Mouse (Mus musculus) forebrain, postnatal 0 days (tissue): Measurements from ENCODE around the gene Tyk2. TPM values are rescaled to one million over a fixed set of nuclear protein-coding genes. Genes with fewer than 3 reads are reported as not detected.

Experiments used
- ATAC-seq: fragments of 200-750 bp; cut with Nextera tagmentation; 2 replicates; pipeline ENCODE4 v1.8.0; 2017; ENCODE audit warnings: mild to moderate bottlenecking, moderate library complexity
- DNase-seq: peaks from one replicate; pipeline ENCODE4 v3.0.0-alpha.2; 2015
- H3K27ac ChIP-seq: fragments of 300-500 bp; sonication (generic); 2 replicates; pipeline ENCODE4 v1.5.1; 2014; ENCODE audit warnings: low read depth, mild to moderate bottlenecking, antibody characterized with exemption, low read length, moderate library complexity, mixed read lengths
- H3K27me3 ChIP-seq: fragments of 300-500 bp; sonication (generic); 2 replicates; pipeline ENCODE4 v1.6.1; 2014; ENCODE audit warnings: mild to moderate bottlenecking, low read length, mixed read lengths; ENCODE audit not compliant: insufficient read depth
- H3K36me3 ChIP-seq: fragments of 300-500 bp; sonication (generic); 2 replicates; pipeline ENCODE4 v1.6.1; 2014; ENCODE audit warnings: mild to moderate bottlenecking, moderate library complexity; ENCODE audit not compliant: insufficient read depth
- H3K4me1 ChIP-seq: fragments of 300-500 bp; sonication (generic); 2 replicates; pipeline ENCODE4 v1.6.1; 2014; ENCODE audit warnings: antibody characterized with exemption; ENCODE audit not compliant: insufficient read depth
- H3K4me2 ChIP-seq: fragments of 300-500 bp; sonication (generic); 2 replicates; pipeline ENCODE4 v1.6.1; 2014; ENCODE audit warnings: low read depth, mild to moderate bottlenecking, moderate library complexity
- H3K4me3 ChIP-seq: fragments of 300-500 bp; sonication (generic); 2 replicates; pipeline ENCODE4 v1.5.1; 2014; ENCODE audit warnings: low read depth, low read length, mixed read lengths
- H3K9ac ChIP-seq: fragments of 300-500 bp; sonication (generic); 2 replicates; pipeline ENCODE4 v1.6.1; 2014; ENCODE audit warnings: mild to moderate bottlenecking
- H3K9me3 ChIP-seq: fragments of 300-500 bp; sonication (generic); 2 replicates; pipeline ENCODE4 v1.6.1; 2016; ENCODE audit warnings: low read length
- CTCF ChIP-seq: sonication (generic); IDR thresholded peaks from 2 replicates; pipeline ENCODE4 v1.5.1; 2016; ENCODE audit warnings: antibody characterized with exemption, control low read depth, low read depth
- WGBS: fragments of 180-500 bp; shearing (Covaris S2); extraction: QIAGEN DNeasy Blood & Tissue Kit; methylation state at CpG from one replicate; pipeline ENCODE4 v1.1.7; 2014; 5-methylcytosine and 5-hydroxymethylcytosine counted together
- polyA plus RNA-seq: library from polyadenylated mRNA; unstranded; fragments of >200 nt; fragmentation: Nextera tagmentation; extraction: Ambion mirVana; gene quantifications from 2 replicates; pipeline ENCODE4 v1.2.1, GENCODE M21; 2015
- total RNA-seq: library from RNA; depleted of rRNA; stranded (reverse); fragments of >200 nt; gene quantifications from 2 replicates; pipeline ENCODE4 v1.2.3, GENCODE M21; 2014

Gene Tyk2
- total and polyA plus RNA-seq, 2 experiments from 2014 or later, result 5.0 to 11.0 TPM

DNA sequence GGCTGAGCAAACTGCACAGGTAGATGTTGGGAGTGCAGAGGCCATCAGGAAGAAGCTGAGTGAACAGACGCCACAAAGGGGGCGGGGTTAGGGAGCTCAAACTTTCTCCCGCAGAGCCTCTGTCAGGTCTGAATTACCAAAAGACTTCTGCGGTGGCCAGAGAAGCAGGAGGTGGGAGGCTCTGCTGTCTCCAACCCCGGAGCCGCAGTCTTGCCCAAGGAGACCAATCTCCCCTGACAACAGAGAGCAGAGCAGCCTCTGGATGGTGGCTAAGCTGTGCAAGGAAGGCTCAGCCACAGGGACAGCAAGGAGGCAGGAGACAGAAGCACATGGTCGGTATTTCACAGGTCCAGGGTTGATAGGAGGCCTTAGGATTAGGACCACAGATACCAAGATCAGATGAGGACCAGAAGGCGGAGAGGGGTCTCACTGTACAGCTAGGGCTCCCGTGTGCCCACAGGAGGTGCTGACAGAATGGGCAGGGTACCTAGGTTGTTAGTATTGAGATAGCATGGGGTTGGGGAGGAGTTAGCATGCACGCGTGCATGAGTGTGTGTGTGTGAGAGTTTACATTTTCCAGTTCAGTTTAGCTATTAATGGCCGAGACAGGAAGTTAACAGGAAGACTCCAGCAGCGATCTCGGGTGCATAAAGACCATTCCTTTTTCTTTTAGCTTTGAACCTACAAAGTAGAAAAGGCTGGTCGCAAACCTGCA lies 30.4 kb downstream of the Tyk2 start:
- no peaks in the 10 kb centered on the region for H3K27me3 ChIP-seq
- no peaks in the 10 kb centered on the region for H3K4me1 ChIP-seq
- no peak overlapping the region for H3K27ac ChIP-seq
- H3K36me3 ChIP-seq, result 0 out of 2 replicates have a peak, but pooled peaks cover 3% of the 10 kb centered on the region
- no peak for DNase-seq
- H3K9me3 ChIP-seq, result no peaks in the 10 kb centered on the region
- no peak overlapping the region for H3K9ac ChIP-seq
- WGBS, result 48% methylated on average over 15 of the region's 15 CpGs
- H3K4me2 ChIP-seq, result no peak overlapping the region
- no peak for ATAC-seq
- no peak overlapping the region for H3K4me3 ChIP-seq
- TF ChIP-seq CTCF, result no peak

DNA sequence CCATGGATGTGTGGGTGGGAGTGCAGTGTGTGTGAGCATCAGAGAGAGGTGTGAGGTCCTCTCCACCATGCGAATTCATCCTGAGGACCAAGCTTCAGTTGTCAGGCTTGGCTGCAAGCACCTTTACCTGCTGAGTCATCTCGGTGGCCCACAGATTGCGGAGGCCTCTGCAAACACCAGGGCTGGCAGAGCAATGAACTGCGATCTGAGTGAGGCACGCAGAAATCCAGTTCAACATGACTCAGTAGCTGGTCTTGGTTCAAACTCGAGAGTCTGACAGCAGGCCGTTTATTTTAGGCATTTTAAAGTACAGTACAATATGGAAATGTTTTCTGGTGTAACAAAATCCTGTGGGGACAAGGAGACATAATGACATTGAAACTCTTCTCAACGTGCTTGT lies 33.2 kb downstream of the Tyk2 start:
- no peaks in the 10 kb centered on the region for H3K9me3 ChIP-seq
- WGBS, result 81% methylated on average over 8 of the region's 8 CpGs
- no peak overlapping the region for H3K4me3 ChIP-seq
- no peak for DNase-seq
- H3K9ac ChIP-seq, result no peak overlapping the region
- H3K36me3 ChIP-seq, result no peaks in the 10 kb centered on the region
- H3K27ac ChIP-seq, result no peak overlapping the region
- no peaks in the 10 kb centered on the region for H3K27me3 ChIP-seq
- no peak for ATAC-seq
- no peak overlapping the region for H3K4me2 ChIP-seq
- H3K4me1 ChIP-seq, result no peaks in the 10 kb centered on the region
- TF ChIP-seq CTCF, result no peak

DNA sequence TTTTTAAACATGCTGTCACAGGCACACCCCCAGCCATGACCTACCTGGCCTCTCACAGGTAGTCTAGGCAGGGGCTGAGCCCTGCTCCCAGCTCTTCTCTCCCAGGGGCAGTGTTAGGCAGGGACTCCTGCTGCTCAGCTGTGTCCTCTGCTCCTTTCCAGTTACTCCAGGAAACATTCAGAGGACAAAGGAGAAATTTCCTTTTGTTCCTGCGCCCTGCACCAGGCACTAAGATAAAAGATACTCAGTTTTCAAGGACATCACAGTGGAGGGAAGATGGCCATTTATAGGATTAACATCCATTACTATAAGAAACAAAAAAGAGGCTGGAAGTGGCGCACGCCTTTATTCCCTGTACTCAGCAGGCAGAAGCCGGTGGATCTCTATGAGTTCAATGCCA lies 35.1 kb downstream of the Tyk2 start:
- TF ChIP-seq CTCF, result no peak
- H3K36me3 ChIP-seq, result no peaks in the 10 kb centered on the region
- no peaks in the 10 kb centered on the region for H3K9me3 ChIP-seq
- WGBS, result 63% methylated on average over 4 of the region's 4 CpGs
- H3K9ac ChIP-seq, result no peak overlapping the region
- H3K4me3 ChIP-seq, result no peak overlapping the region
- H3K27ac ChIP-seq, result no peak overlapping the region
- no peak overlapping the region for H3K4me2 ChIP-seq
- no peaks in the 10 kb centered on the region for H3K27me3 ChIP-seq
- no peak for ATAC-seq
- DNase-seq, result no peak
- peaks cover under 1% of the 10 kb centered on the region; the same call in 1 of the 2 replicates for H3K4me1 ChIP-seq

DNA sequence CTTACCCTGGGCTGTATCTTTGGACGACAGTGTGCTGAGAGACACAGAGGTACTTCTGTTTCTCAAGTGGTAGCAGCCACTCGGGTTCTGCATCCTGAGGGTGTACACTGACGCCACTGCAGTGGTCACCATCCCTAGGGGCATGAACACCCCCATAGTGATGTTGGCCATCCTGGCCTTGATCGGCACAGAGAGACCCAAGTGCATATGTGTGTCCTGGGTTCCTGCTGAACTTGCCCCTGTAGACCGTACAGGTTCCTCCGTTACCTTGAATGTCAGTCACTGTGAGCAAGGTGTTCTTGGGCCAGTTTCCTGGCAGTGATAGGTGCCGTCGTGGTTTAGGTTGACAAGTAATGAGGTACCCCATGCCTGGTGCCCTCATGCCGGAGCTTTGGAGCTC lies 37.6 kb downstream of the Tyk2 start:
- Histone ChIP-seq H3K36me3 (peaks cover 16% of the 10 kb centered on the region), H3K4me1 (peaks cover 7% of the 10 kb centered on the region), H3K27me3 (no peaks in the 10 kb centered on the region), H3K27ac (no peak overlapping the region), H3K9me3 (no peaks in the 10 kb centered on the region), H3K4me2 (no peak overlapping the region), H3K4me3 (no peak overlapping the region), H3K9ac (no peak overlapping the region)
- no peak for TF ChIP-seq CTCF
- 98% methylated on average over 9 of the region's 9 CpGs for WGBS
- DNase-seq (no peak), ATAC-seq (no peak)

DNA sequence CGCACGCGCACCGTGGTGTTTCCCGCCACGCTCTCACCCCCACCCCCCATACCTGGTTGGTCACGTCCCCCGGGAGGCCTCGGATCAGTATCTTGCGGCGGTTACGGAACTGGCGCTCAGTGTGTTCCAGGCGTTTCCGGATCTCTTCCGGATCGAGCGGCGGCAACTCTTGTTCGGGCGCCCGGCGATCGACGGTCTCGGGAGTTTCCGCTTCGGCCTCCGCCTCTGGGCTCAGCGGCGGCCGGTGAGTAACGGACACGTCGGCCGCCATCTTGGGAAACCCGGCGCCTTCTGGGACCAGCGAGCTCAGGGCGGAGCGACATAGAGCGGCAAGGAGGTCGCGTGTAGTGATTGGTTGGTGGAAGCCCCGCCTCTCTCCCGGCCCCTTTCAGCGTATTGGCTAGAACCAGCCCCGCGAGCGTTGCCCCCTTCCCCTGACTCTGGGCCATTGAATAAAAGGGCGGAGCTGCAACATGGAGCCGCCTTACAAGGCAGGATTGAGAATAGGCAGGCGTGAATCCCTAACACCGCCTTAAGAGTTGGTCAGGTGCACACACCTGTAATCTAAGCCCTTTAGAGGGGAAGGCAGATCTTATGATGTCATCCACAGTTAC lies 39.2 kb downstream of the Tyk2 start, which contains the start of the genes Gm38431 and Raver1:
Gene Gm38431 (minus strand): TSS at position 291 of the 614 bp plus-strand sequence.
Gene Raver1 (minus strand): TSS at position 302 of the 614 bp plus-strand sequence.
- TF ChIP-seq CTCF, result no peak
- Histone ChIP-seq H3K4me3 (peak within 1 kb of the TSS; percentile 71), H3K27me3 (no peaks in the 10 kb centered on the region), H3K27ac (peak within 1 kb of the TSS; percentile 89), H3K9me3 (no peaks in the 10 kb centered on the region), H3K36me3 (peaks cover 30% of the 10 kb centered on the region), H3K4me1 (peaks cover 7% of the 10 kb centered on the region), H3K9ac (peak within 1 kb of the TSS; percentile 77), H3K4me2 (peak within 1 kb of the TSS; percentile 72)
- DNase-seq, result peak; percentile 98
- peak; percentile 100 for ATAC-seq
- 6% methylated on average over 54 of the region's 54 CpGs for WGBS

DNA sequence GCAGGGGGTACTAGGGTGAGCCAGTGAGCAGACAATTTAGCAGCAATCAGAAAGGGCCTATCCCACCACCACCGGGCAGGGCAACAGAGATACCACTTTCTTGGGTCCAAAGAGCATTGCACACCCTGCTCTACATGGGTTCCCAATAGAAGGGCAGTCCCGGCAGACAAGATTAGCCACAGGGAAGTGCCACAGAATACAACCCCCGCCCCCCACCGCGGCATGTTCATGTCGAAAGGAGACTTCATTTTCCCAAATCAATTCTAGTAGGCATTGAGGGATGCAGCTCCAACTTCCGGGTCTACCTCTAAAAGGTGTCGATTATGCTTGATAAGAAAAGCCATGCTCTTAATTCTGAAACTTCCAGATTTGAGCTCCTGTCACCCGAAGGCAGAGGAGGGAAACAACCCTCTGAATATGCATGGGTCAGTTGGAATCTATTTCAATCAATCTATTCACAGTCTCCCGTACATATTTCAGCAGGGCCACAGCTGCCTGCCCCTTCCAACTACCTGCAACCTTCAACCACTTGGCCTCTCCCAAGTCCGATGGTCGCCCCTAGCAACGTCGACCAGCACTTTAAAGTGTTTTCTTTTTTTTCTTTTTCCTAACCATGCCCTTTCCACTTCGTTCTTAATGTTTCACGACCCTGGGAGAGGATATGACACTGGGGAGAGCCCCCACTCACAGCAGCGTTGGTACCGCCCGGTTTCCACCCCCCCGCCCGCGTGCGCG lies 39.9 kb downstream of the Tyk2 start:
- H3K9me3 ChIP-seq, result no peaks in the 10 kb centered on the region
- no peaks in the 10 kb centered on the region for H3K27me3 ChIP-seq
- H3K9ac ChIP-seq, result peak overlapping the region; percentile 77
- peak overlapping the region; percentile 71 for H3K4me3 ChIP-seq
- peak overlapping the region; percentile 72 for H3K4me2 ChIP-seq
- H3K27ac ChIP-seq, result peak overlapping the region; percentile 89
- peaks cover 36% of the 10 kb centered on the region for H3K36me3 ChIP-seq
- 3% methylated on average over 24 of the region's 24 CpGs for WGBS
- DNase-seq (no peak), ATAC-seq (peak; percentile 1)
- H3K4me1 ChIP-seq, result peaks cover 7% of the 10 kb centered on the region
- TF ChIP-seq CTCF, result no peak
